Mouse (Mus musculus) ES-Bruce4 (cell line): Measurements from ENCODE around the gene Scd3.

Experiments used
- CTCF ChIP-seq: IDR thresholded peaks from one replicate; pipeline ENCODE4 v1.8.1; 2011; ENCODE audit warnings: low read depth, low read length
- EP300 ChIP-seq: IDR thresholded peaks from 2 replicates; pipeline ENCODE4 v1.6.1; 2011; ENCODE audit warnings: low read depth, low read length; ENCODE audit not compliant: insufficient read depth

GRCm38 (mm10) chr19:44263581-44263980, 60.5 kb downstream of the Scd3 start:
- TF ChIP-seq CTCF (no peak), EP300 (no peak)
